Mouse (Mus musculus) forebrain, embryonic 12.5 days (tissue): ENCODE measurements at regions not wholly inside any gene's neighbourhood (a gene's known extent, or its start where the extent isn't known, plus 50 kb on each side); places are given as distances from the start of the nearest gene placed in this dataset.

ENCODE experiments used
- ATAC-seq: fragments of 200-750 bp; cut with Nextera tagmentation; 2 replicates; pipeline ENCODE4 v1.8.0; 2017; ENCODE audit warnings: moderate TSS enrichment; ENCODE audit not compliant: low FRiP score
- H3K27ac ChIP-seq: fragments of 300-500 bp; sonication (generic); 2 replicates; pipeline ENCODE4 v1.5.1; 2016; ENCODE audit warnings: mild to moderate bottlenecking
- H3K27me3 ChIP-seq: fragments of 300-500 bp; sonication (generic); 2 replicates; pipeline ENCODE4 v1.6.1; 2016; ENCODE audit warnings: mild to moderate bottlenecking
- H3K36me3 ChIP-seq: fragments of 300-500 bp; sonication (generic); replicated peaks from 2 replicates; pipeline ENCODE4 v1.6.1; 2016; ENCODE audit warnings: mild to moderate bottlenecking
- H3K4me1 ChIP-seq: fragments of 300-500 bp; sonication (generic); 2 replicates; pipeline ENCODE4 v1.6.1; 2016
- H3K4me2 ChIP-seq: fragments of 300-500 bp; sonication (generic); 2 replicates; pipeline ENCODE4 v1.6.1; 2016; ENCODE audit warnings: mild to moderate bottlenecking, moderate library complexity
- H3K4me3 ChIP-seq: fragments of 300-500 bp; sonication (generic); replicated peaks from 2 replicates; pipeline ENCODE4 v1.5.1; 2016; ENCODE audit warnings: mild to moderate bottlenecking
- H3K9ac ChIP-seq: fragments of 300-500 bp; sonication (generic); 2 replicates; pipeline ENCODE4 v1.6.1; 2016; ENCODE audit warnings: mild to moderate bottlenecking
- H3K9me3 ChIP-seq: fragments of 300-500 bp; sonication (generic); 2 replicates; pipeline ENCODE4 v1.6.1; 2016
- WGBS: fragments of 180-500 bp; shearing (Covaris S2); methylation state at CpG from one replicate; pipeline ENCODE4 v1.1.7; 2016; 5-methylcytosine and 5-hydroxymethylcytosine counted together

GRCm38 (mm10) chr13:101860704-101861103 lies 92.7 kb upstream of the Pik3r1 start:
- H3K4me2 ChIP-seq = no peak overlapping the region
- H3K4me1 ChIP-seq = no peaks in the 10 kb centered on the region
- no peak overlapping the region for H3K9ac ChIP-seq
- H3K27ac ChIP-seq = no peak overlapping the region
- H3K36me3 ChIP-seq = no peaks in the 10 kb centered on the region
- no peaks in the 10 kb centered on the region for H3K9me3 ChIP-seq
- ATAC-seq = no peak
- H3K4me3 ChIP-seq = no peak overlapping the region
- no peaks in the 10 kb centered on the region for H3K27me3 ChIP-seq
- 83% methylated on average over 4 of the region's 4 CpGs for WGBS

- H3K9me3 ChIP-seq = no peaks in the 10 kb centered on the region
- WGBS = 85% methylated on average over 13 of the region's 13 CpGs
Measured at GRCm38 (mm10) chr13:101862011-101862410, 94.0 kb upstream of the Pik3r1 start.

GRCm38 (mm10) chr13:101863015-101863414 lies 95.0 kb upstream of the Pik3r1 start:
- Histone ChIP-seq H3K9me3 (no peaks in the 10 kb centered on the region), H3K36me3 (no peaks in the 10 kb centered on the region), H3K4me1 (no peaks in the 10 kb centered on the region), H3K27me3 (no peaks in the 10 kb centered on the region), H3K4me3 (no peak overlapping the region), H3K9ac (no peak overlapping the region), H3K27ac (no peak overlapping the region), H3K4me2 (no peak overlapping the region)
- ATAC-seq = no peak
- WGBS = 90% methylated on average over 7 of the region's 7 CpGs

More at GRCm38 (mm10) chr13:101862011-101862410, 94.0 kb upstream of the Pik3r1 start:
- no peak for ATAC-seq
- H3K36me3 ChIP-seq = no peaks in the 10 kb centered on the region
- H3K9ac ChIP-seq = no peak overlapping the region
- H3K4me1 ChIP-seq = no peaks in the 10 kb centered on the region
- no peak overlapping the region for H3K4me3 ChIP-seq
- no peak overlapping the region for H3K27ac ChIP-seq
- no peaks in the 10 kb centered on the region for H3K27me3 ChIP-seq
- no peak overlapping the region for H3K4me2 ChIP-seq

GRCm38 (mm10) chr13:101863602-101864001 lies 95.6 kb upstream of the Pik3r1 start:
- H3K36me3 ChIP-seq = no peaks in the 10 kb centered on the region
- H3K4me1 ChIP-seq = no peaks in the 10 kb centered on the region
- H3K4me2 ChIP-seq = no peak overlapping the region
- ATAC-seq = no peak
- no peak overlapping the region for H3K4me3 ChIP-seq
- H3K9me3 ChIP-seq = no peaks in the 10 kb centered on the region
- 84% methylated on average over 2 of the region's 2 CpGs for WGBS
- H3K27me3 ChIP-seq = no peaks in the 10 kb centered on the region
- H3K27ac ChIP-seq = no peak overlapping the region
- no peak overlapping the region for H3K9ac ChIP-seq

GRCm38 (mm10) chr13:101866843-101867242 lies 98.8 kb upstream of the Pik3r1 start:
- 74% methylated on average over 4 of the region's 4 CpGs for WGBS
- ATAC-seq = no peak
- no peaks in the 10 kb centered on the region for H3K27me3 ChIP-seq

GRCm38 (mm10) chr13:101874761-101875160 lies 106.7 kb upstream of the Pik3r1 start:
- Histone ChIP-seq H3K27me3 (no peaks in the 10 kb centered on the region), H3K9me3 (no peaks in the 10 kb centered on the region), H3K4me1 (no peaks in the 10 kb centered on the region), H3K27ac (no peak overlapping the region), H3K36me3 (no peaks in the 10 kb centered on the region), H3K4me3 (no peak overlapping the region), H3K9ac (no peak overlapping the region), H3K4me2 (no peak overlapping the region)
- 90% methylated on average over 4 of the region's 4 CpGs for WGBS
- no peak for ATAC-seq

More at GRCm38 (mm10) chr13:101866843-101867242, 98.8 kb upstream of the Pik3r1 start:
- no peak overlapping the region for H3K4me2 ChIP-seq
- no peak overlapping the region for H3K9ac ChIP-seq
- no peaks in the 10 kb centered on the region for H3K4me1 ChIP-seq
- no peak overlapping the region for H3K4me3 ChIP-seq
- H3K36me3 ChIP-seq = no peaks in the 10 kb centered on the region
- no peaks in the 10 kb centered on the region for H3K9me3 ChIP-seq
- H3K27ac ChIP-seq = no peak overlapping the region

GRCm38 (mm10) chr13:101876069-101876468 lies 108.1 kb upstream of the Pik3r1 start:
- Histone ChIP-seq H3K9ac (no peak overlapping the region), H3K36me3 (no peaks in the 10 kb centered on the region), H3K4me3 (no peak overlapping the region), H3K4me2 (no peak overlapping the region), H3K27me3 (no peaks in the 10 kb centered on the region), H3K9me3 (no peaks in the 10 kb centered on the region), H3K4me1 (no peaks in the 10 kb centered on the region), H3K27ac (no peak overlapping the region)
- WGBS = 85% methylated on average over 2 of the region's 2 CpGs
- ATAC-seq = no peak

- ATAC-seq = no peak
- Histone ChIP-seq H3K27ac (no peak overlapping the region), H3K4me3 (no peak overlapping the region), H3K9me3 (no peaks in the 10 kb centered on the region), H3K4me2 (no peak overlapping the region), H3K4me1 (no peaks in the 10 kb centered on the region), H3K27me3 (no peaks in the 10 kb centered on the region), H3K9ac (no peak overlapping the region), H3K36me3 (no peaks in the 10 kb centered on the region)
- WGBS = 81% methylated on average over 3 of the region's 3 CpGs
Measured at GRCm38 (mm10) chr13:101876601-101877000, 108.6 kb upstream of the Pik3r1 start.

GRCm38 (mm10) chr13:101878168-101878567 lies 110.2 kb upstream of the Pik3r1 start:
- no peak overlapping the region for H3K9ac ChIP-seq
- H3K4me2 ChIP-seq = no peak overlapping the region
- H3K36me3 ChIP-seq = no peaks in the 10 kb centered on the region
- no peak overlapping the region for H3K4me3 ChIP-seq
- no peak overlapping the region for H3K27ac ChIP-seq
- no peak for ATAC-seq
- no peaks in the 10 kb centered on the region for H3K9me3 ChIP-seq
- no peaks in the 10 kb centered on the region for H3K27me3 ChIP-seq
- H3K4me1 ChIP-seq = no peaks in the 10 kb centered on the region

- Histone ChIP-seq H3K27ac (no peak overlapping the region), H3K4me3 (no peak overlapping the region), H3K9ac (no peak overlapping the region), H3K36me3 (no peaks in the 10 kb centered on the region), H3K4me1 (no peaks in the 10 kb centered on the region), H3K27me3 (no peaks in the 10 kb centered on the region), H3K9me3 (no peaks in the 10 kb centered on the region), H3K4me2 (no peak overlapping the region)
- 87% methylated on average over 8 of the region's 8 CpGs for WGBS
- no peak for ATAC-seq
Measured at GRCm38 (mm10) chr13:101879561-101880081, 111.6 kb upstream of the Pik3r1 start.

- ATAC-seq = no peak
- Histone ChIP-seq H3K9ac (no peak overlapping the region), H3K4me3 (no peak overlapping the region), H3K27me3 (no peaks in the 10 kb centered on the region), H3K9me3 (no peaks in the 10 kb centered on the region), H3K4me1 (no peaks in the 10 kb centered on the region), H3K27ac (no peak overlapping the region), H3K4me2 (no peak overlapping the region), H3K36me3 (no peaks in the 10 kb centered on the region)
Measured at GRCm38 (mm10) chr13:101883177-101883576, 115.2 kb upstream of the Pik3r1 start.

GRCm38 (mm10) chr13:101884752-101885151 lies 116.7 kb upstream of the Pik3r1 start:
- Histone ChIP-seq H3K9me3 (no peaks in the 10 kb centered on the region), H3K27ac (no peak overlapping the region), H3K4me2 (no peak overlapping the region), H3K4me1 (no peaks in the 10 kb centered on the region), H3K27me3 (no peaks in the 10 kb centered on the region), H3K4me3 (no peak overlapping the region), H3K9ac (no peak overlapping the region), H3K36me3 (no peaks in the 10 kb centered on the region)
- ATAC-seq = no peak
- 83% methylated on average over 3 of the region's 3 CpGs for WGBS

GRCm38 (mm10) chr13:101891473-101891872 lies 123.5 kb upstream of the Pik3r1 start:
- no peak for ATAC-seq
- Histone ChIP-seq H3K9me3 (no peaks in the 10 kb centered on the region), H3K4me1 (no peaks in the 10 kb centered on the region), H3K9ac (no peak overlapping the region), H3K4me2 (no peak overlapping the region), H3K4me3 (no peak overlapping the region), H3K27me3 (0 out of 2 replicates have a peak, but pooled peaks cover 4% of the 10 kb centered on the region), H3K27ac (no peak overlapping the region), H3K36me3 (no peaks in the 10 kb centered on the region)
- WGBS = 89% methylated on average over 4 of the region's 4 CpGs
